Mouse (Mus musculus): ENCODE results near the gene Cdkl1. TPM values are rescaled to one million over a fixed set of nuclear protein-coding genes. Genes with fewer than 3 reads are reported as not detected.

Gene Cdkl1
- polyA plus RNA-seq, 1 experiment from 2014 or later, result 1.2 TPM

- Histone ChIP-seq H3K27ac (no peak overlapping the region), H3K36me3 (no peaks in the 10 kb centered on the region), H3K9me3 (replicated peaks) (no peaks in the 10 kb centered on the region), H3K4me3 (peak overlapping the region; percentile 35), H3K4me1 (peaks cover 27% of the 10 kb centered on the region), H3K27me3 (ENCODE audit: low read depth, poor library complexity, severe bottlenecking) (no peaks in the 10 kb centered on the region)
- DNase-seq (ENCODE audit: low spot score), result peak; percentile 73
- WGBS, result 20% methylated on average over 22 of the region's 22 CpGs
Observed at GRCm38 (mm10) chr12:69757418-69758141, 33.5 kb downstream of the Cdkl1 start.

GRCm38 (mm10) chr12:69756015-69756414 is 35.1 kb downstream of the Cdkl1 start:
- no peak for DNase-seq (ENCODE audit: low spot score)
- WGBS, result 81% methylated on average over 5 of the region's 5 CpGs
- H3K27me3 ChIP-seq (ENCODE audit: low read depth, poor library complexity, severe bottlenecking), result no peaks in the 10 kb centered on the region
- H3K4me3 ChIP-seq, result no peak overlapping the region
- no peaks in the 10 kb centered on the region for H3K36me3 ChIP-seq
- no peak overlapping the region for H3K27ac ChIP-seq
- no peaks in the 10 kb centered on the region for H3K9me3 ChIP-seq (replicated peaks)
- peaks cover 39% of the 10 kb centered on the region for H3K4me1 ChIP-seq

- Histone ChIP-seq H3K36me3 (no peaks in the 10 kb centered on the region), H3K9me3 (replicated peaks) (no peaks in the 10 kb centered on the region), H3K4me3 (no peak overlapping the region), H3K27me3 (ENCODE audit: low read depth, poor library complexity, severe bottlenecking) (no peaks in the 10 kb centered on the region), H3K27ac (no peak overlapping the region), H3K4me1 (peaks cover 28% of the 10 kb centered on the region)
- DNase-seq (ENCODE audit: low spot score), result no peak
- WGBS, result 86% methylated on average over 5 of the region's 5 CpGs
Observed at GRCm38 (mm10) chr12:69753936-69754335, 37.1 kb downstream of the Cdkl1 start.

GRCm38 (mm10) chr12:69751864-69752341 is 39.2 kb downstream of the Cdkl1 start:
- no peak overlapping the region for H3K4me3 ChIP-seq
- no peaks in the 10 kb centered on the region for H3K9me3 ChIP-seq (replicated peaks)
- 33% methylated on average over 10 of the region's 10 CpGs for WGBS
- peak; percentile 53 for DNase-seq (ENCODE audit: low spot score)
- peak overlapping the region; percentile 65 for H3K27ac ChIP-seq
- H3K36me3 ChIP-seq, result no peaks in the 10 kb centered on the region
- peaks cover 14% of the 10 kb centered on the region for H3K4me1 ChIP-seq
- no peaks in the 10 kb centered on the region for H3K27me3 ChIP-seq (ENCODE audit: low read depth, poor library complexity, severe bottlenecking)

- no peak overlapping the region for H3K4me3 ChIP-seq
- H3K4me1 ChIP-seq, result peaks cover 3% of the 10 kb centered on the region; the same call in 1 of the 2 replicates
- H3K27me3 ChIP-seq (ENCODE audit: low read depth, poor library complexity, severe bottlenecking), result no peaks in the 10 kb centered on the region
- DNase-seq (ENCODE audit: low spot score), result no peak
- H3K36me3 ChIP-seq, result 0 out of 2 replicates have a peak, but pooled peaks cover 3% of the 10 kb centered on the region
- H3K9me3 ChIP-seq (replicated peaks), result no peaks in the 10 kb centered on the region
- 92% methylated on average over 5 of the region's 5 CpGs for WGBS
- no peak overlapping the region for H3K27ac ChIP-seq
Observed at GRCm38 (mm10) chr12:69744138-69744537, 46.9 kb downstream of the Cdkl1 start.

GRCm38 (mm10) chr12:69741965-69742364 is 49.1 kb downstream of the Cdkl1 start:
- Histone ChIP-seq H3K9me3 (replicated peaks) (no peaks in the 10 kb centered on the region), H3K36me3 (0 out of 2 replicates have a peak, but pooled peaks cover 3% of the 10 kb centered on the region), H3K27ac (no peak overlapping the region), H3K4me1 (peaks cover 3% of the 10 kb centered on the region; the same call in 1 of the 2 replicates), H3K27me3 (ENCODE audit: low read depth, poor library complexity, severe bottlenecking) (no peaks in the 10 kb centered on the region), H3K4me3 (no peak overlapping the region)
- DNase-seq (ENCODE audit: low spot score), result no peak
- 80% methylated on average over 5 of the region's 5 CpGs for WGBS

- Histone ChIP-seq H3K4me3 (no peak overlapping the region), H3K9me3 (replicated peaks) (no peaks in the 10 kb centered on the region), H3K27me3 (ENCODE audit: low read depth, poor library complexity, severe bottlenecking) (no peaks in the 10 kb centered on the region), H3K27ac (no peak overlapping the region), H3K4me1 (no peaks in the 10 kb centered on the region), H3K36me3 (no peaks in the 10 kb centered on the region)
- WGBS, result 88% methylated on average over 3 of the region's 3 CpGs
- no peak for DNase-seq (ENCODE audit: low spot score)
Observed at GRCm38 (mm10) chr12:69733923-69734322, 57.1 kb downstream of the Cdkl1 start.

- no peak overlapping the region for H3K4me3 ChIP-seq
- DNase-seq (ENCODE audit: low spot score), result no peak
- no peaks in the 10 kb centered on the region for H3K9me3 ChIP-seq (replicated peaks)
- no peaks in the 10 kb centered on the region for H3K4me1 ChIP-seq
- no peaks in the 10 kb centered on the region for H3K27me3 ChIP-seq (ENCODE audit: low read depth, poor library complexity, severe bottlenecking)
- H3K36me3 ChIP-seq, result no peaks in the 10 kb centered on the region
- WGBS, result 30% methylated on average over 2 of the region's 2 CpGs
- H3K27ac ChIP-seq, result no peak overlapping the region
Observed at GRCm38 (mm10) chr12:69733518-69733917, 57.5 kb downstream of the Cdkl1 start.

- DNase-seq (ENCODE audit: low spot score), result no peak
- Histone ChIP-seq H3K4me3 (no peak overlapping the region), H3K4me1 (no peaks in the 10 kb centered on the region), H3K27me3 (ENCODE audit: low read depth, poor library complexity, severe bottlenecking) (no peaks in the 10 kb centered on the region), H3K9me3 (replicated peaks) (no peaks in the 10 kb centered on the region), H3K36me3 (no peaks in the 10 kb centered on the region), H3K27ac (no peak overlapping the region)
- 47% methylated on average over 5 of the region's 5 CpGs for WGBS
Observed at GRCm38 (mm10) chr12:69732221-69732620, 58.8 kb downstream of the Cdkl1 start.

- WGBS, result 73% methylated on average over 1 of the region's 1 CpGs
- peaks cover 4% of the 10 kb centered on the region for H3K4me1 ChIP-seq
- no peak overlapping the region for H3K4me3 ChIP-seq
- no peaks in the 10 kb centered on the region for H3K27me3 ChIP-seq (ENCODE audit: low read depth, poor library complexity, severe bottlenecking)
- H3K9me3 ChIP-seq (replicated peaks), result no peaks in the 10 kb centered on the region
- H3K27ac ChIP-seq, result no peak overlapping the region
- H3K36me3 ChIP-seq, result no peaks in the 10 kb centered on the region
- DNase-seq (ENCODE audit: low spot score), result no peak
Observed at GRCm38 (mm10) chr12:69730306-69730705, 60.8 kb downstream of the Cdkl1 start.

- no peaks in the 10 kb centered on the region for H3K36me3 ChIP-seq
- 89% methylated on average over 1 of the region's 1 CpGs for WGBS
- no peaks in the 10 kb centered on the region for H3K9me3 ChIP-seq (replicated peaks)
- H3K4me3 ChIP-seq, result no peak overlapping the region
- DNase-seq (ENCODE audit: low spot score), result no peak
- no peak overlapping the region for H3K27ac ChIP-seq
- H3K27me3 ChIP-seq (ENCODE audit: low read depth, poor library complexity, severe bottlenecking), result no peaks in the 10 kb centered on the region
- H3K4me1 ChIP-seq, result peaks cover 10% of the 10 kb centered on the region
Observed at GRCm38 (mm10) chr12:69729246-69729645, 61.8 kb downstream of the Cdkl1 start.

- Histone ChIP-seq H3K4me3 (peak within 1 kb of the TSS; percentile 80), H3K4me1 (peaks cover 19% of the 10 kb centered on the region), H3K27ac (peak within 1 kb of the TSS; percentile 89), H3K36me3 (peaks cover 22% of the 10 kb centered on the region), H3K27me3 (ENCODE audit: low read depth, poor library complexity, severe bottlenecking) (no peaks in the 10 kb centered on the region), H3K9me3 (replicated peaks) (no peaks in the 10 kb centered on the region)
- peak; percentile 98 for DNase-seq (ENCODE audit: low spot score)
- under 1% methylated on average over 60 of the region's 60 CpGs for WGBS
Observed at GRCm38 (mm10) chr12:69724711-69725460, 66.2 kb downstream of the Cdkl1 start, which contains the start of the genes L2hgdh and Atp5s. L2hgdh (minus strand) TSS chr12:69724873. Atp5s (plus strand) TSS chr12:69724950.

All from limb, embryonic 10.5 days (tissue).